Mouse (Mus musculus) lung, embryonic 14.5 days (tissue): ENCODE data around the gene Stk39. TPM values are rescaled to one million over a fixed set of nuclear protein-coding genes. Genes with fewer than 3 reads are reported as not detected.

Experiments used
- ATAC-seq: fragments of 200-750 bp; cut with Nextera tagmentation; 2 replicates; pipeline ENCODE4 v1.8.0; 2017; ENCODE audit warnings: mild to moderate bottlenecking, moderate TSS enrichment, moderate library complexity; ENCODE audit not compliant: insufficient read depth
- DNase-seq: peaks from one replicate; pipeline ENCODE4 v3.0.0-alpha.2; 2015
- H3K27ac ChIP-seq: fragments of 300-500 bp; sonication (generic); 2 replicates; pipeline ENCODE4 v1.5.1; 2014; ENCODE audit warnings: low read depth, mild to moderate bottlenecking, moderate library complexity
- H3K27me3 ChIP-seq: fragments of 300-500 bp; sonication (generic); 2 replicates; pipeline ENCODE4 v1.6.1; 2014; ENCODE audit warnings: low read length, control low read depth; ENCODE audit not compliant: insufficient read depth
- H3K36me3 ChIP-seq: fragments of 300-500 bp; sonication (generic); 2 replicates; pipeline ENCODE4 v1.6.1; 2014; ENCODE audit warnings: control low read depth; ENCODE audit not compliant: insufficient read depth
- H3K4me1 ChIP-seq: fragments of 300-500 bp; sonication (generic); 2 replicates; pipeline ENCODE4 v1.6.1; 2014; ENCODE audit warnings: antibody characterized with exemption, control low read depth; ENCODE audit not compliant: insufficient read depth
- H3K4me2 ChIP-seq: fragments of 300-500 bp; sonication (generic); 2 replicates; pipeline ENCODE4 v1.6.1; 2014; ENCODE audit warnings: mild to moderate bottlenecking
- H3K4me3 ChIP-seq: fragments of 300-500 bp; sonication (generic); 2 replicates; pipeline ENCODE4 v1.5.1; 2014; ENCODE audit warnings: low read depth, low read length
- H3K9ac ChIP-seq: fragments of 300-500 bp; sonication (generic); 2 replicates; pipeline ENCODE4 v1.6.1; 2014
- H3K9me3 ChIP-seq: fragments of 300-500 bp; sonication (generic); 2 replicates; pipeline ENCODE4 v1.6.1; 2016; ENCODE audit warnings: low read depth, low read length, control low read depth
- CTCF ChIP-seq: IDR thresholded peaks from 2 replicates; pipeline ENCODE4 v1.5.1; 2016; ENCODE audit warnings: antibody characterized with exemption, low read depth
- WGBS: fragments of 180-500 bp; shearing (Covaris S2); extraction: QIAGEN DNeasy Blood & Tissue Kit; methylation state at CpG from one replicate; pipeline ENCODE4 v1.1.7; 2014; 5-methylcytosine and 5-hydroxymethylcytosine counted together
- polyA plus RNA-seq: library from polyadenylated mRNA; unstranded; fragments of >200 nt; fragmentation: Nextera tagmentation; extraction: Ambion mirVana; gene quantifications from 2 replicates; pipeline ENCODE4 v1.2.1, GENCODE M21; 2014

The Stk39 gene
- polyA plus RNA-seq, 1 experiment from 2014 or later: 27.6 TPM

DNA sequence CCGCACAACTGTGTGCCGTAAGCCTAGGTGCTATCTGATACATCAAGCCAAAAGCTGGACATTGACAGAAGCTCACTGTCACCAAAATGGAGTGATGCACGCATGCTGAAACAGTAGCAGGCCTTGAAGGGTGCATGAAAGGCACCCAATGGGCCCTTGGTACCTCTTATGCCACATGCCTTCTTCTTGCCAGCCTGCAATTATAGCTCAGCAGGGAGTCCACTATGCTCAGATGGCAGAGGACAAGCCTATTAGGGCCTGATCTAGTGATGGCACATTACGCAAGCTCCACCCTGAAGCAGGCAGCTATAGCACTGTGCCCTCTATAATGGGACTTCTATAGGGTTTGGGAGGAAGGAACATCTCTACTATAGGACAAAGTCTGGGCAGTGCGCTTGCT lies 10.8 kb upstream of the Stk39 start:
- Histone ChIP-seq H3K9me3 (no peaks in the 10 kb centered on the region), H3K9ac (no peak overlapping the region), H3K36me3 (no peaks in the 10 kb centered on the region), H3K4me2 (no peak overlapping the region), H3K27me3 (no peaks in the 10 kb centered on the region), H3K4me1 (no peaks in the 10 kb centered on the region), H3K27ac (no peak overlapping the region), H3K4me3 (no peak overlapping the region)
- WGBS: 88% methylated on average over 5 of the region's 5 CpGs
- TF ChIP-seq CTCF: no peak
- ATAC-seq (no peak), DNase-seq (no peak)

DNA sequence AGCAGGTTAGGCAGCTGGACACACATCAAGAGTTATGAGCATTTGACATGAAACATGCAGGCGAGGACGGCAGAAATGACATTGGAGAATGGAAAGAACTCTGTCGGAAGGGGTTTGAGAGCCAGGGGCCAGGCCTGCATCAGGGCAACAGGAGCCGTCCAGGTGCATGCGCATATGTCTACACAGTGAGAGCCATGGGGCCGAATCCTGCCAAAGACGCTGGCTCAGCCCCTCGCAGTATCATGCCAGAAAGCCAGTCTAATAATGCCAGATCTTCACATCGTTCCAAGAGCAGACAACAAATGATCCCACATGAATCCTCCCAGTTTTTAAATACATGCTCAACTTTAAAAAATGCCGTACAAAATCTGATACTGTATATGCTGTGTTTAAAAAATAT lies 7.8 kb upstream of the Stk39 start:
- no peak for DNase-seq
- Histone ChIP-seq H3K9me3 (no peaks in the 10 kb centered on the region), H3K4me2 (no peak overlapping the region), H3K4me3 (no peak overlapping the region), H3K27me3 (no peaks in the 10 kb centered on the region), H3K9ac (no peak overlapping the region), H3K27ac (no peak overlapping the region), H3K36me3 (no peaks in the 10 kb centered on the region), H3K4me1 (no peaks in the 10 kb centered on the region)
- 82% methylated on average over 10 of the region's 10 CpGs for WGBS
- TF ChIP-seq CTCF: no peak
- ATAC-seq: no peak

DNA sequence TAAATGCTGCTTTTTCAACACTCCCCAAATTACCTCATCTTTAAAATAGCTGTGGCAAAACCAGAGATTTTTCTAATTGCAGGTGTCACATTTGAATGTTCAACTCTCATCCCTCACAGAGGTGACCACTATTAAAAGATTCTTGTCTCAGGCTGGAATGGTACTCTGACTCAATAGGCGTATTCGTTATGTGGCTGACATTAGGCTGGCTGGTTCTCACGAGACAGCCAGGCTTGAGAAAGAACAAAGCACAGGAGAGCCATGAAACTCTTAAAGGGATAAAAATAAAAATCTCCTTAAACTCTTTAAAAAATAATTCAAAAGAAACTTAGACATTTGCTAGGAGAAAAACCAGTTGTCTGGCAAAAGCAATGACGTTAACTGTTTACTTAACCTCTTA lies 853 bp upstream of the Stk39 start:
- WGBS: 35% methylated on average over 4 of the region's 4 CpGs
- Histone ChIP-seq H3K4me2 (peak overlapping the region; percentile 89), H3K27me3 (no peaks in the 10 kb centered on the region), H3K4me3 (no peak overlapping the region; the same call in 1 of the 2 replicates), H3K36me3 (no peaks in the 10 kb centered on the region), H3K9ac (no peak overlapping the region), H3K4me1 (no peaks in the 10 kb centered on the region; the same call in 1 of the 2 replicates), H3K9me3 (no peaks in the 10 kb centered on the region), H3K27ac (no peak overlapping the region)
- ATAC-seq (no peak), DNase-seq (peak; percentile 37)
- no peak for TF ChIP-seq CTCF

DNA sequence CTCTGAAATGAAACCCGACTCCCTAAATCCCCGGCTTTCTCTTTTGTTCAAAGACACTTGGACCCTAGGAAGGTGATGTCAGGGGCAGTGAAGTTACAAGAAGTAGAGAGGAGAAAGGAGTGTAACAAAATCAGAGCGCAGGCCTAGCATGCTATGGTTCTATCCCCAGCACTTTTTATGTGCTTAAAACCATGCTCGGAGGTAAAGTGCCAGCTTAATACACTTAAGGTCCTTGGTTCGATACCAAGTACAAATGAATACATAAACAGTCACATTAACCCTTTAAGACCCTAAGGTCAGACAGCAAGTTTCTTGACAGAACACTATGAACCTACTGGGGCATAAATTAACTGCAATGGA lies 463 bp upstream of the Stk39 start:
- Histone ChIP-seq H3K4me1 (peaks cover 2% of the 10 kb centered on the region; the same call in 1 of the 2 replicates), H3K36me3 (no peaks in the 10 kb centered on the region), H3K27ac (peak overlapping the region; percentile 92), H3K4me2 (peak overlapping the region; percentile 89), H3K27me3 (no peaks in the 10 kb centered on the region), H3K9ac (peak overlapping the region; percentile 85), H3K9me3 (no peaks in the 10 kb centered on the region), H3K4me3 (peak overlapping the region; percentile 82)
- TF ChIP-seq CTCF: no peak
- peak; percentile 3; the same call in 1 of the 2 replicates for ATAC-seq
- WGBS: 2% methylated on average over 5 of the region's 5 CpGs
- DNase-seq: no peak

DNA sequence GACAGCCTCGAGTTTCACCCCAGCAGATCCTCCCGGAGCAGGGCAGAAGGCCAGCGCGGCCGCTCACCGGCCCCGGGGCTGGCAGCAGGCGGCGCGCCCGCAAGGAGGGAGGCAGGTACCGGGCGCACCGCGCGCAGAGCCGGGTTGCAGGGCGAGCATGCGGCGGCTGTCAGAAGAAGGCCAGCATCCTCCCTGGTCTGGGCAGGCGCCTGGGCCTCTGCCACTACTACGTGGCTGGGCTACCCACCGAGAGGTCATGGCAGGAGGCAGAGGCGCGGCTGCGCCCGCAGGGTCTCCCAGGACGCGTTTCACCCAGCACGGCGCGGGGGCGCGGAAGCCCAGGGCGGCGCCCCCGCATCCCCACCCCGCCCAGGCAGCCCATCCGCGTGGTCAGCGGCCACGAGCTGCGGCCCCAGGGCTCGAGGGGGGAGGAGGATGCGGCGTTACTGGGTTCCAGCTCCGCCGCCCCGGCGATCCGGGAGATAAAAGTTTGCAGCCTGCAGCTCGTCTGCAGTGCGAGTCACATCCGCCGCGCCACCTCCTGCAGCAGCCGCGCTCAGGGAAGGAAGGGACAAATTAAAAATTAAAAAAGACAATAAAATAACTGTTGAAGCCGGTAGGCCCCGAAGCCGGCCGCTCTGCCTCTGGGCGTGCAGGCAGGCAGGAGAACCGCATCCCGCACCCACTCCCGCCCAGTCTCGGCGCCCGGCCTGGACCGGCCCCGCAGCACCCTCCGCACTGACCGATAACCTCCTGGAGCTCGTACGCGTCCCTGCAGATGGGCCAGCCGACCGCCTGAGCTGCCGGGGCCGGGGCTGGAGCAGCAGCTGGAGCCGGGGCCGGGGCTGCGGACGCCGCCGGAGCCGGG lies 943 bp downstream of the Stk39 start:
- Histone ChIP-seq H3K4me1 (peaks cover 12% of the 10 kb centered on the region), H3K4me3 (peak overlapping the region; percentile 82), H3K27me3 (no peaks in the 10 kb centered on the region), H3K36me3 (no peaks in the 10 kb centered on the region), H3K9me3 (no peaks in the 10 kb centered on the region), H3K4me2 (peak overlapping the region; percentile 89), H3K27ac (peak overlapping the region; percentile 92), H3K9ac (peak overlapping the region; percentile 85)
- WGBS: 1% methylated on average over 75 of the region's 87 CpGs
- DNase-seq (peak; percentile 76), ATAC-seq (peak; percentile 68)
- TF ChIP-seq CTCF: no peak

DNA sequence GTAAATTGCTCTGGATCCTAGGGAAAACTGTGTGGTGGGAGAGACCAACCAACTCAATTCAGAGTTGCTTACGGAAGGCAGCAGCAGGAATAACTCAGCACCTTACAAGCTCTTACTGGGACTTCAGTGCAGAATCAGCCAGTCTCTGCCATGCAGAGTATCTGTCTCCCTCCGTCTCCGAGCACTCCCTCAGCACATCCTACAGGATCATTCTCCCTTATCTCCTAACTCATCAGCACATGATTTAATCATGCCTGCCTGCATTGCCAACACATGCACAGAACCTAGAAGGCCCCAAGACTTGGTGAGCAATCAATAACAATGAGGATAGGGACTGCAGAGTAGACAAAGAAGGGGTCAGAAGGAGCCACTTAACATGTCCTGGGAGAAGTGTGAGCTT lies 2.6 kb downstream of the Stk39 start:
- H3K4me2 ChIP-seq: peak overlapping the region; percentile 18; the same call in 1 of the 2 replicates
- no peak for ATAC-seq

DNA sequence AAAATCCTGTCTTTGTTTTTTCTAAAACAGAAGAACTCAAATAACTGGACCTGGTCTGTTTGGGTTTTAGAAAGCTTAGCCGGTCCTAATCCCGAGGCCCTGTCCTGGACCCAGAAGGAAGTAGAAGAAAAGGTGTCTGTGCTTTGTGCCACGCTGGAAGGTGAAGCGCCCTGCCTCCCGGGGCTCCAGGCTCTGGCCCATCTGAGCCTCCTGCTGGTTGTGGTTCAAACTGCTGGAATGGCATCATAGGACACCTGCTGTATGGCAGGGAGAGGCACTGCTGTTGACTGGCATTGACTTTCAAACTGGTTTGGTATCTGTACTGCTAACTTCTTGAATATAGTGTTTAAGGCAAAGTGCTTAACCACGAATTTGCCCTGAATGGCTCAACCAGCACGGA lies 3.4 kb downstream of the Stk39 start:
- H3K9ac ChIP-seq: no peak overlapping the region
- no peak overlapping the region for H3K4me2 ChIP-seq
- no peak for ATAC-seq
- peaks cover 22% of the 10 kb centered on the region for H3K4me1 ChIP-seq
- peak; percentile 75 for TF ChIP-seq CTCF
- H3K9me3 ChIP-seq: no peaks in the 10 kb centered on the region
- no peak overlapping the region for H3K4me3 ChIP-seq
- no peak overlapping the region for H3K27ac ChIP-seq
- WGBS: 54% methylated on average over 7 of the region's 7 CpGs
- H3K36me3 ChIP-seq: no peaks in the 10 kb centered on the region
- DNase-seq: peak; percentile 68
- H3K27me3 ChIP-seq: no peaks in the 10 kb centered on the region

More for the DNA sequence above, 2.6 kb downstream of the Stk39 start:
- H3K9ac ChIP-seq: no peak overlapping the region
- H3K9me3 ChIP-seq: no peaks in the 10 kb centered on the region
- no peak for DNase-seq
- H3K36me3 ChIP-seq: no peaks in the 10 kb centered on the region
- 90% methylated on average over 3 of the region's 3 CpGs for WGBS
- no peak overlapping the region for H3K27ac ChIP-seq
- no peak for TF ChIP-seq CTCF
- no peak overlapping the region for H3K4me3 ChIP-seq
- no peaks in the 10 kb centered on the region for H3K27me3 ChIP-seq
- H3K4me1 ChIP-seq: peaks cover 22% of the 10 kb centered on the region
